Mouse (Mus musculus) thymus, adult 2 months (tissue): Measurements from ENCODE around the gene Srgap3.

Source experiments
- CTCF ChIP-seq: fragments of 200-500 bp; IDR thresholded peaks from 2 replicates; pipeline ENCODE4 v1.5.1; 2012; ENCODE audit warnings: mild to moderate bottlenecking, control low read depth, low read length, moderate library complexity, borderline replicate concordance; ENCODE audit not compliant: control insufficient read depth, poor library complexity, insufficient read depth; ENCODE audit errors: extremely low read depth
- POLR2A ChIP-seq: fragments of 200-500 bp; IDR thresholded peaks from 2 replicates; pipeline ENCODE4 v1.6.1; 2012; ENCODE audit warnings: mild to moderate bottlenecking, low read length, control low read depth, moderate library complexity; ENCODE audit not compliant: control insufficient read depth, poor library complexity, insufficient read depth; ENCODE audit errors: extremely low read depth

DNA sequence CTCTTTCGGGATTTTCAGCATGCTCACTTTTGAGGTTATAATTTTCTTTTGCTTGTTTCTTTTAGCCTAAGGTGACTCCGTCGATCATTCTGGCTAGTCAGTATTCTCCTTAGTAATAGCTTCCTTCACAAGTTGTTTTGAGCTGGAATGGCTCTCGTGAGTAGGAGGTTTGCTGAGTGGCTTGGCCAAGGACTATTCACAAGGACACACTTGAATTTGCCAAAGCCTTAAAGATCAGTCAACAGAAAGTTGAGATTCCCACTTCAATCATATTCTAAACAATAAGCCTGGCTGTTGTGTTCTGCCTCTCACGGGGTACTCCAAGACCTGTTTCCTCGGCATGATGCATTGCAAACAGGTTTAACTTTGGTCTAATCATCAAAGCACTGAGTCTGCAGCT lies 91.9 kb downstream of the Srgap3 start:
- TF ChIP-seq POLR2A (no peak), CTCF (no peak)
